Mouse (Mus musculus) kidney, adult 2 months (tissue): ENCODE results near the gene Zmpste24. TPM values are rescaled to one million over a fixed set of nuclear protein-coding genes. Genes with fewer than 3 reads are reported as not detected.

Experiments
- DNase-seq: peaks from one replicate; pipeline ENCODE4 v3.0.0; 2021
- H3K27ac ChIP-seq: fragments of 200-500 bp; 2 replicates; pipeline ENCODE4 v1.5.1; 2012; ENCODE audit warnings: low read depth, low read length, control low read depth, inconsistent platforms; ENCODE audit not compliant: insufficient read depth
- H3K27me3 ChIP-seq: fragments of 200-500 bp; replicated peaks from 2 replicates; pipeline ENCODE4 v1.6.1; 2012; ENCODE audit warnings: mild to moderate bottlenecking, moderate library complexity, low read length, inconsistent platforms; ENCODE audit not compliant: control insufficient read depth, insufficient read depth
- H3K36me3 ChIP-seq: fragments of 200-500 bp; 2 replicates; pipeline ENCODE4 v1.6.1; 2012; ENCODE audit warnings: mild to moderate bottlenecking, moderate library complexity, low read length, inconsistent platforms; ENCODE audit not compliant: control insufficient read depth, insufficient read depth
- H3K4me1 ChIP-seq: fragments of 200-500 bp; 2 replicates; pipeline ENCODE4 v1.6.1; 2011; ENCODE audit warnings: low read length; ENCODE audit not compliant: control insufficient read depth, insufficient read depth
- H3K4me3 ChIP-seq: fragments of 200-500 bp; 2 replicates; pipeline ENCODE4 v1.5.1; 2011; ENCODE audit warnings: mild to moderate bottlenecking, low read depth, low read length, control low read depth; ENCODE audit not compliant: insufficient read depth
- CTCF ChIP-seq: fragments of 200-500 bp; conservative IDR thresholded peaks from 2 replicates; pipeline ENCODE4 v1.5.1; 2011; ENCODE audit warnings: low read depth, mild to moderate bottlenecking, control low read depth, low read length, moderate library complexity, mixed read lengths; ENCODE audit not compliant: insufficient read depth, insufficient read length
- POLR2A ChIP-seq: fragments of 200-500 bp; IDR thresholded peaks from one replicate; pipeline ENCODE4 v1.6.1; 2011; ENCODE audit warnings: low read depth, low read length, control low read depth
- WGBS: fragments of 180-500 bp; shearing (Covaris S2); methylation state at CpG from one replicate; pipeline ENCODE4 v1.1.7; 2018; 5-methylcytosine and 5-hydroxymethylcytosine counted together
- polyA plus RNA-seq: library from polyadenylated mRNA; depleted of rRNA; stranded (reverse); fragments of >200 nt; gene quantifications from 2 replicates; pipeline ENCODE4 v1.2.3, GENCODE M21; 2012

The Zmpste24 gene
- polyA plus RNA-seq, 1 experiment: 45.7 TPM

DNA sequence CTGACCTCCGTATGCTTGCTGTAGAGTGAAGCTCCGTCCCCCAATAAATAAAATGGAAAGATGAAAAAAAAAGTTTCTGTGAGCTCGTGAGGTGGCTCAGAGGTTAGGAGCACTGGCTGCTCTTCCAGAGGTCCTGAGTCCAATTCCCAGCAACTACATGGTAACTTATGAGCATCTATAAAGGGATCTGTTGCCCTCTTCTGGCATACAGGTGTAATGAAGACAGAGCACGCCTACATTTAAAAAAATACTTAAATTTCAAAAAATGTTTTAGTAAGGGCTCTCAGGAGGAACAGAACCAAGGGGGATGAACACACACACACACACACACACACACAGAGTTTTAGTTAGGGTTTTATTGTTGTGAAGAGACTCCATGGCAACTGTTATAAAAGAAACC lies 66.6 kb downstream of the Zmpste24 start:
- Histone ChIP-seq H3K27me3 (no peaks in the 10 kb centered on the region), H3K27ac (no peak overlapping the region), H3K4me1 (no peaks in the 10 kb centered on the region), H3K36me3 (no peaks in the 10 kb centered on the region), H3K4me3 (no peak overlapping the region)
- TF ChIP-seq CTCF: 0 out of 2 replicates have a peak, but pooled peaks have one; percentile 26
- no peak for TF ChIP-seq POLR2A
- DNase-seq: peak; percentile 22
- 42% methylated on average over 4 of the region's 4 CpGs for WGBS

DNA sequence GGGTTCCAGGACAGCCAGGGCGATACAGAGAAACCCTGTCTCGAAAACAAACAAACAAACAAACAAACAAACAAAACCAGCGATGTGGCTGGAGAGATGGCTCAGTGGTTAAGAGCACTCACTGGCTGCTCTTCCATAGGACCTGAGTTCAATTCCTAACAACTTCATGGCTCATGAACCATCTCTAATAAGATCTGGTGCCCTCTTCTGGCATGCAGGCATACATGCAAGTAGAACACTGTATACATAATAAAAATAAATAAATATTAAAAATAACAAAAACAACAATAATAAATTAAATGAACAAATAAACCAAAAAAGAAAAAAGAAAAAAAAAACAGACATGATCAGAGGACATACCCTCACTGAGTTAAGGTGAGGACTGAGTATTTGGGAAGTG lies 68.4 kb downstream of the Zmpste24 start:
- WGBS: 83% methylated on average over 3 of the region's 3 CpGs

GRCm38 (mm10) chr4:121028659-121029392 lies 69.2 kb downstream of the Zmpste24 start:
- 37% methylated on average over 14 of the region's 14 CpGs for WGBS
- H3K36me3 ChIP-seq: no peaks in the 10 kb centered on the region
- peak; percentile 53 for DNase-seq

More for the DNA sequence above, 68.4 kb downstream of the Zmpste24 start:
- no peak overlapping the region for H3K27ac ChIP-seq
- H3K36me3 ChIP-seq: no peaks in the 10 kb centered on the region
- DNase-seq: no peak
- H3K4me3 ChIP-seq: no peak overlapping the region
- no peaks in the 10 kb centered on the region for H3K4me1 ChIP-seq
- TF ChIP-seq CTCF (no peak), POLR2A (no peak)
- no peaks in the 10 kb centered on the region for H3K27me3 ChIP-seq

DNA sequence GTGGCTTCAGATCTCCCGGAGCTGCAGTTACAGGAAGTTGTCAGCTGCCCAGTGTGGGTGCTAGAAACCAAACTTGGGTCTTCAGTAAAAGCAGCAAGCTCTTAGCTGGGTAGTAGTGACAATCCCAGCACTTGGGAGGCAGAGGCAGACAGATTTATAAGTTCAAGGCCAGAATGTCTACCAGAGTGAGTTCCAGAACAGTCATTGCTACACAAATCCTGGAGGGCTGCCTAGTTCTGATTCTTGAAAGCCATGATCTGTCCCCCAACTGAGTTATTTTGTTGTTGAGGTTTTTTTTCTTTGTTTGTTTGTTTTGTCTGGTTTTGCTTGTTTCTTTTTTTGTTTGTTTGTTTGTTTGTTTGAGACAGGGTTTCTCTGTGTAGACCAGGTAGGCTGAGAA lies 69.9 kb downstream of the Zmpste24 start:
- 76% methylated on average over 1 of the region's 1 CpGs for WGBS
- TF ChIP-seq CTCF (no peak), POLR2A (no peak)

More at GRCm38 (mm10) chr4:121028659-121029392, 69.2 kb downstream of the Zmpste24 start:
- Histone ChIP-seq H3K27ac (no peak overlapping the region), H3K4me3 (no peak overlapping the region), H3K4me1 (no peaks in the 10 kb centered on the region), H3K27me3 (no peaks in the 10 kb centered on the region)
- TF ChIP-seq POLR2A (no peak), CTCF (peak; percentile 77)

DNA sequence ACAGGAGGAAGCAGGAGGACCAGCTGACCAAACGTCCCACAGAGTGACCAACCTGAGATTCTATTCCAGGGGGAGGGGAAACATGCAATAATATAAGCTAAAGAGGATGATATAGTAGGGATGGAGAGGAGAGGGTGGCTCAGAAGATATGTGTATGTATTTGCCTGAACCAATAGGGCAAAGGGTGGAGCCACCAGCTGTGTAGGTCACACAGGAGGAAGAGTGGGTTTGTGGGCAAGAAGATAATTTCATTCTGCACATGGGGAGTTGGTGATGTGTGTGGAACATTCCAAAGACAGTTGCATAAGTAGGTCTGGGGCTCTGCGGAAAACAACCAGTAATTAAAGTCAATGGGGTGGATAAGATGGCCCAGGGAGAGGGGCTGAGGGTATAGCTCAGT lies 72.4 kb downstream of the Zmpste24 start:
- Histone ChIP-seq H3K4me3 (no peak overlapping the region), H3K27me3 (no peaks in the 10 kb centered on the region), H3K4me1 (0 out of 2 replicates have a peak, but pooled peaks cover 4% of the 10 kb centered on the region), H3K36me3 (no peaks in the 10 kb centered on the region), H3K27ac (no peak overlapping the region)
- DNase-seq: no peak
- TF ChIP-seq CTCF (no peak), POLR2A (no peak)
- WGBS: 60% methylated on average over 2 of the region's 2 CpGs

More for the DNA sequence above, 69.9 kb downstream of the Zmpste24 start:
- no peaks in the 10 kb centered on the region for H3K36me3 ChIP-seq
- no peak for DNase-seq
- H3K4me1 ChIP-seq: no peaks in the 10 kb centered on the region
- no peak overlapping the region for H3K27ac ChIP-seq
- no peaks in the 10 kb centered on the region for H3K27me3 ChIP-seq
- no peak overlapping the region for H3K4me3 ChIP-seq

- TF ChIP-seq CTCF: no peak
- no peak for TF ChIP-seq POLR2A
- Histone ChIP-seq H3K27me3 (no peaks in the 10 kb centered on the region), H3K4me1 (0 out of 2 replicates have a peak, but pooled peaks cover 4% of the 10 kb centered on the region), H3K27ac (no peak overlapping the region), H3K36me3 (no peaks in the 10 kb centered on the region), H3K4me3 (no peak overlapping the region)
- WGBS: 49% methylated on average over 2 of the region's 2 CpGs
- DNase-seq: peak; percentile 82
Measured at GRCm38 (mm10) chr4:121023941-121024340, 74.1 kb downstream of the Zmpste24 start.

- DNase-seq: no peak
- H3K27ac ChIP-seq: no peak overlapping the region
- no peaks in the 10 kb centered on the region for H3K27me3 ChIP-seq
- TF ChIP-seq CTCF (no peak), POLR2A (no peak)
- H3K4me1 ChIP-seq: 0 out of 2 replicates have a peak, but pooled peaks cover 4% of the 10 kb centered on the region
- WGBS: 87% methylated on average over 7 of the region's 7 CpGs
- no peaks in the 10 kb centered on the region for H3K36me3 ChIP-seq
- H3K4me3 ChIP-seq: no peak overlapping the region
Measured at GRCm38 (mm10) chr4:121023464-121023863, 74.6 kb downstream of the Zmpste24 start.
